Comparison of ENCODE assay signal across 34 mouse cellular contexts in genomic region chr16:64048026-64048425, GRCm38 (mm10).
"Had no signal": no experiment of that assay in that cellular context is flagged by ENCODE, and none has a peak within 500 bp of the region (broad histone marks: within the 10 kb centered on the region; RNA-seq: fewer than 3 reads in every experiment).

No protein-coding gene starts in this region.

- H3K9me3 ChIP-seq: heart, embryonic 10.5 days; heart, embryonic 12.5 days; heart, embryonic 13.5 days; heart, embryonic 15.5 days; hindbrain, embryonic 12.5 days; hindbrain, embryonic 13.5 days; hindbrain, embryonic 15.5 days; intestine, embryonic 15.5 days; kidney, embryonic 15.5 days had no signal

- H3K9ac ChIP-seq: heart, embryonic 12.5 days; heart, embryonic 13.5 days; heart, embryonic 15.5 days; hindbrain, embryonic 12.5 days; hindbrain, embryonic 13.5 days; hindbrain, embryonic 14.5 days; hindbrain, embryonic 15.5 days; intestine, embryonic 15.5 days; kidney, embryonic 15.5 days had no signal

- H3K27me3 ChIP-seq: heart, embryonic 12.5 days; heart, embryonic 13.5 days; heart, embryonic 15.5 days; hindbrain, embryonic 12.5 days; hindbrain, embryonic 13.5 days; hindbrain, embryonic 15.5 days; intestine, embryonic 15.5 days; kidney, embryonic 15.5 days had no signal

- H3K27ac ChIP-seq: heart, embryonic 10.5 days; heart, embryonic 13.5 days; heart, embryonic 15.5 days; hindbrain, embryonic 10.5 days; hindbrain, embryonic 12.5 days; hindbrain, embryonic 13.5 days; hindbrain, embryonic 14.5 days; hindbrain, embryonic 15.5 days; hindbrain, postnatal 0 days; intestine, embryonic 15.5 days; kidney, embryonic 15.5 days; kidney, postnatal 0 days; layer of hippocampus, adult 2 months had no signal

- ATAC-seq: hindbrain, embryonic 16.5 days; hindbrain, postnatal 0 days; inflammation-experienced regulatory T-cells, adult 6 months; intestine, embryonic 15.5 days; intestine, embryonic 16.5 days; intestine, postnatal 0 days had no signal

- H3K4me1 ChIP-seq: heart, embryonic 10.5 days; heart, embryonic 12.5 days; heart, embryonic 13.5 days; heart, embryonic 15.5 days; hindbrain, embryonic 10.5 days; hindbrain, embryonic 12.5 days; hindbrain, embryonic 13.5 days; hindbrain, embryonic 15.5 days; intestine, embryonic 15.5 days; kidney, embryonic 15.5 days had no signal

- H3K36me3 ChIP-seq: heart, embryonic 10.5 days; heart, embryonic 12.5 days; heart, embryonic 13.5 days; heart, embryonic 15.5 days; hindbrain, embryonic 10.5 days; hindbrain, embryonic 12.5 days; hindbrain, embryonic 13.5 days; hindbrain, embryonic 15.5 days; intestine, embryonic 15.5 days; kidney, embryonic 15.5 days had no signal

- H3K4me2 ChIP-seq: heart, embryonic 12.5 days; heart, embryonic 13.5 days; heart, embryonic 15.5 days; hindbrain, embryonic 12.5 days; hindbrain, embryonic 13.5 days; hindbrain, embryonic 14.5 days; hindbrain, embryonic 15.5 days; intestine, embryonic 15.5 days; kidney, embryonic 15.5 days had no signal

- DNase-seq: heart, postnatal 10 days; heart, postnatal 14 days; heart, postnatal 36 days; heart, postnatal 4 days; kidney, adult 11 months; kidney, adult 18-20 months; kidney, adult 2 months; kidney, adult 8-10 months; kidney, adult 9 months; kidney, postnatal 10 days; kidney, postnatal 14 days; kidney, postnatal 25 days; kidney, postnatal 36 days; kidney, postnatal 4 days; layer of hippocampus, adult 9-11 months; layer of hippocampus, postnatal 36 days had no signal

- H3K4me3 ChIP-seq: heart, embryonic 10.5 days; heart, embryonic 12.5 days; heart, embryonic 13.5 days; heart, embryonic 15.5 days; hindbrain, embryonic 10.5 days; hindbrain, embryonic 12.5 days; hindbrain, embryonic 13.5 days; hindbrain, embryonic 15.5 days; intestine, embryonic 15.5 days; kidney, embryonic 15.5 days; layer of hippocampus, adult 2 months had no signal
